Mouse (Mus musculus): ENCODE results near the gene Matn4. TPM values are rescaled to one million over a fixed set of nuclear protein-coding genes. Genes with fewer than 3 reads are reported as not detected.

The Matn4 gene
- polyA plus RNA-seq, 1 experiment: 78.0 TPM

GRCm38 (mm10) chr2:164430697-164431096 is 25.7 kb upstream of the Matn4 start:
- DNase-seq: no peak
- H3K4me3 ChIP-seq (replicated peaks; ENCODE audit: extremely low read depth, low read depth, low read length): no peak overlapping the region
- 39% methylated on average over 7 of the region's 7 CpGs for WGBS
- peaks cover 21% of the 10 kb centered on the region for H3K4me1 ChIP-seq (ENCODE audit: control insufficient read depth, insufficient read depth, low read length)
- TF ChIP-seq CTCF (IDR thresholded peaks at IDR 0.05; ENCODE audit: insufficient read depth, low read length) (0 out of 2 replicates have a peak, but pooled peaks have one; percentile 4), POLR2A (IDR thresholded peaks at IDR 0.05; ENCODE audit: borderline replicate concordance, extremely low read depth, low read depth, low read length) (no peak)

- no peak overlapping the region for H3K4me3 ChIP-seq (replicated peaks; ENCODE audit: extremely low read depth, low read depth, low read length)
- peaks cover 19% of the 10 kb centered on the region for H3K4me1 ChIP-seq (ENCODE audit: control insufficient read depth, insufficient read depth, low read length)
- WGBS: 65% methylated on average over 15 of the region's 15 CpGs
- no peak for TF ChIP-seq CTCF (IDR thresholded peaks at IDR 0.05; ENCODE audit: insufficient read depth, low read length)
- TF ChIP-seq POLR2A (IDR thresholded peaks at IDR 0.05; ENCODE audit: borderline replicate concordance, extremely low read depth, low read depth, low read length): no peak
- DNase-seq: no peak
These were observed 25.1 kb upstream of the Matn4 start for GRCm38 (mm10) chr2:164429881-164430615.

- 61% methylated on average over 5 of the region's 5 CpGs for WGBS
- DNase-seq: no peak
- H3K4me3 ChIP-seq (replicated peaks; ENCODE audit: extremely low read depth, low read depth, low read length): no peak overlapping the region
- TF ChIP-seq POLR2A (IDR thresholded peaks at IDR 0.05; ENCODE audit: borderline replicate concordance, extremely low read depth, low read depth, low read length): no peak
- H3K4me1 ChIP-seq (ENCODE audit: control insufficient read depth, insufficient read depth, low read length): peaks cover 18% of the 10 kb centered on the region
These were observed 23.5 kb upstream of the Matn4 start for GRCm38 (mm10) chr2:164428451-164428850.

- TF ChIP-seq CTCF (IDR thresholded peaks at IDR 0.05; ENCODE audit: insufficient read depth, low read length) (no peak), POLR2A (IDR thresholded peaks at IDR 0.05; ENCODE audit: borderline replicate concordance, extremely low read depth, low read depth, low read length) (no peak)
- Histone ChIP-seq H3K4me1 (ENCODE audit: control insufficient read depth, insufficient read depth, low read length) (peaks cover 5% of the 10 kb centered on the region; the same call in 1 of the 2 replicates), H3K4me3 (replicated peaks; ENCODE audit: extremely low read depth, low read depth, low read length) (no peak overlapping the region)
- no peak for DNase-seq
- WGBS: 73% methylated on average over 5 of the region's 5 CpGs
These were observed 22.0 kb upstream of the Matn4 start for GRCm38 (mm10) chr2:164426952-164427351.

GRCm38 (mm10) chr2:164426121-164426520 is 21.2 kb upstream of the Matn4 start:
- no peak for TF ChIP-seq POLR2A (IDR thresholded peaks at IDR 0.05; ENCODE audit: borderline replicate concordance, extremely low read depth, low read depth, low read length)
- TF ChIP-seq CTCF (IDR thresholded peaks at IDR 0.05; ENCODE audit: insufficient read depth, low read length): no peak
- no peak overlapping the region for H3K4me3 ChIP-seq (replicated peaks; ENCODE audit: extremely low read depth, low read depth, low read length)
- no peak for DNase-seq
- peaks cover 3% of the 10 kb centered on the region; the same call in 1 of the 2 replicates for H3K4me1 ChIP-seq (ENCODE audit: control insufficient read depth, insufficient read depth, low read length)
- 48% methylated on average over 12 of the region's 12 CpGs for WGBS

GRCm38 (mm10) chr2:164425401-164425800 is 20.4 kb upstream of the Matn4 start:
- WGBS: 83% methylated on average over 5 of the region's 5 CpGs
- H3K4me1 ChIP-seq (ENCODE audit: control insufficient read depth, insufficient read depth, low read length): peaks cover under 1% of the 10 kb centered on the region; the same call in 1 of the 2 replicates
- H3K4me3 ChIP-seq (replicated peaks; ENCODE audit: extremely low read depth, low read depth, low read length): no peak overlapping the region
- no peak for DNase-seq
- TF ChIP-seq CTCF (IDR thresholded peaks at IDR 0.05; ENCODE audit: insufficient read depth, low read length) (no peak), POLR2A (IDR thresholded peaks at IDR 0.05; ENCODE audit: borderline replicate concordance, extremely low read depth, low read depth, low read length) (no peak)

GRCm38 (mm10) chr2:164424406-164424805 is 19.4 kb upstream of the Matn4 start:
- DNase-seq: no peak
- 91% methylated on average over 8 of the region's 8 CpGs for WGBS
- H3K4me1 ChIP-seq (ENCODE audit: control insufficient read depth, insufficient read depth, low read length): no peaks in the 10 kb centered on the region
- no peak overlapping the region for H3K4me3 ChIP-seq (replicated peaks; ENCODE audit: extremely low read depth, low read depth, low read length)
- no peak for TF ChIP-seq CTCF (IDR thresholded peaks at IDR 0.05; ENCODE audit: insufficient read depth, low read length)
- TF ChIP-seq POLR2A (IDR thresholded peaks at IDR 0.05; ENCODE audit: borderline replicate concordance, extremely low read depth, low read depth, low read length): no peak

GRCm38 (mm10) chr2:164423464-164423863 is 18.5 kb upstream of the Matn4 start:
- TF ChIP-seq POLR2A (IDR thresholded peaks at IDR 0.05; ENCODE audit: borderline replicate concordance, extremely low read depth, low read depth, low read length): no peak
- Histone ChIP-seq H3K4me1 (ENCODE audit: control insufficient read depth, insufficient read depth, low read length) (no peaks in the 10 kb centered on the region), H3K4me3 (replicated peaks; ENCODE audit: extremely low read depth, low read depth, low read length) (no peak overlapping the region)
- no peak for DNase-seq
- 65% methylated on average over 11 of the region's 11 CpGs for WGBS

- H3K4me1 ChIP-seq (ENCODE audit: control insufficient read depth, insufficient read depth, low read length): peaks cover under 1% of the 10 kb centered on the region; the same call in 1 of the 2 replicates
- DNase-seq: no peak
- 63% methylated on average over 15 of the region's 15 CpGs for WGBS
- no peak overlapping the region for H3K4me3 ChIP-seq (replicated peaks; ENCODE audit: extremely low read depth, low read depth, low read length)
- TF ChIP-seq POLR2A (IDR thresholded peaks at IDR 0.05; ENCODE audit: borderline replicate concordance, extremely low read depth, low read depth, low read length) (no peak), CTCF (IDR thresholded peaks at IDR 0.05; ENCODE audit: insufficient read depth, low read length) (no peak)
These were observed 17.9 kb upstream of the Matn4 start for GRCm38 (mm10) chr2:164422675-164423393.

GRCm38 (mm10) chr2:164421979-164422378 is 17.0 kb upstream of the Matn4 start:
- Histone ChIP-seq H3K4me3 (replicated peaks; ENCODE audit: extremely low read depth, low read depth, low read length) (no peak overlapping the region), H3K4me1 (ENCODE audit: control insufficient read depth, insufficient read depth, low read length) (peaks cover 7% of the 10 kb centered on the region)
- 82% methylated on average over 8 of the region's 8 CpGs for WGBS
- DNase-seq: no peak
- TF ChIP-seq CTCF (IDR thresholded peaks at IDR 0.05; ENCODE audit: insufficient read depth, low read length): no peak
- no peak for TF ChIP-seq POLR2A (IDR thresholded peaks at IDR 0.05; ENCODE audit: borderline replicate concordance, extremely low read depth, low read depth, low read length)
